Mouse (Mus musculus) forebrain, embryonic 11.5 days (tissue): Measurements from ENCODE around the gene Mmp9. TPM values are rescaled to one million over a fixed set of nuclear protein-coding genes. Genes with fewer than 3 reads are reported as not detected.

Source experiments
- ATAC-seq: fragments of 200-750 bp; cut with Nextera tagmentation; replicated peaks from 2 replicates; pipeline ENCODE4 v1.8.0; 2017; ENCODE audit warnings: moderate TSS enrichment; ENCODE audit not compliant: low FRiP score
- DNase-seq: peaks from one replicate; pipeline ENCODE4 v3.0.0-alpha.2; 2017; ENCODE audit warnings: low spot score
- H3K27ac ChIP-seq: fragments of 300-500 bp; sonication (generic); 2 replicates; pipeline ENCODE4 v1.5.1; 2014; ENCODE audit warnings: low read depth, low read length
- H3K27me3 ChIP-seq: fragments of 300-500 bp; sonication (generic); 2 replicates; pipeline ENCODE4 v1.6.1; 2014; ENCODE audit warnings: mild to moderate bottlenecking, low read length, mixed read lengths; ENCODE audit not compliant: control insufficient read depth, insufficient read depth
- H3K36me3 ChIP-seq: fragments of 300-500 bp; sonication (generic); 2 replicates; pipeline ENCODE4 v1.6.1; 2014; ENCODE audit warnings: mild to moderate bottlenecking, low read length, moderate library complexity, mixed read lengths; ENCODE audit not compliant: control insufficient read depth, insufficient read depth
- H3K4me1 ChIP-seq: fragments of 300-500 bp; sonication (generic); replicated peaks from 2 replicates; pipeline ENCODE4 v1.6.1; 2014; ENCODE audit warnings: low read length, mixed read lengths; ENCODE audit not compliant: control insufficient read depth, insufficient read depth
- H3K4me2 ChIP-seq: fragments of 300-500 bp; sonication (generic); 2 replicates; pipeline ENCODE4 v1.6.1; 2014; ENCODE audit warnings: low read depth, mild to moderate bottlenecking, low read length, moderate library complexity, mixed read lengths; ENCODE audit not compliant: severe bottlenecking
- H3K4me3 ChIP-seq: fragments of 300-500 bp; sonication (generic); 2 replicates; pipeline ENCODE4 v1.5.1; 2014; ENCODE audit warnings: low read depth, low read length
- H3K9ac ChIP-seq: fragments of 300-500 bp; sonication (generic); 2 replicates; pipeline ENCODE4 v1.6.1; 2014; ENCODE audit warnings: low read length
- H3K9me3 ChIP-seq: fragments of 300-500 bp; sonication (generic); 2 replicates; pipeline ENCODE4 v1.6.1; 2016; ENCODE audit warnings: low read length, mixed read lengths; ENCODE audit not compliant: control insufficient read depth
- WGBS: fragments of 180-500 bp; shearing (Covaris S2); extraction: QIAGEN DNeasy Blood & Tissue Kit; methylation state at CpG from one replicate; pipeline ENCODE4 v1.1.7; 2014; 5-methylcytosine and 5-hydroxymethylcytosine counted together
- polyA plus RNA-seq: library from polyadenylated mRNA; unstranded; fragments of >200 nt; fragmentation: Nextera tagmentation; extraction: Ambion mirVana; gene quantifications from 2 replicates; pipeline ENCODE4 v1.2.1, GENCODE M21; 2014

The Mmp9 gene
- polyA plus RNA-seq, 1 experiment from 2014 or later: 1.0 TPM

GRCm38 (mm10) chr2:164909542-164909941 lies 31.0 kb upstream of the Mmp9 start:
- H3K27ac ChIP-seq: no peak overlapping the region; the same call in 1 of the 2 replicates
- peaks cover 9% of the 10 kb centered on the region; the same call in 1 of the 2 replicates for H3K4me1 ChIP-seq
- peaks cover 6% of the 10 kb centered on the region; the same call in 1 of the 2 replicates for H3K9me3 ChIP-seq
- H3K9ac ChIP-seq: no peak overlapping the region; the same call in 1 of the 2 replicates
- WGBS: 86% methylated on average over 1 of the region's 1 CpGs
- peaks cover 33% of the 10 kb centered on the region for H3K36me3 ChIP-seq
- H3K4me3 ChIP-seq: peak overlapping the region; percentile 54
- DNase-seq: no peak
- ATAC-seq: no peak
- H3K27me3 ChIP-seq: no peaks in the 10 kb centered on the region
- H3K4me2 ChIP-seq: peak overlapping the region; percentile 91; the same call in 1 of the 2 replicates

GRCm38 (mm10) chr2:164910360-164911061 lies 30.1 kb upstream of the Mmp9 start:
- Histone ChIP-seq H3K9me3 (peaks cover 6% of the 10 kb centered on the region; the same call in 1 of the 2 replicates), H3K4me1 (peaks cover 9% of the 10 kb centered on the region; the same call in 1 of the 2 replicates), H3K27ac (peak overlapping the region; percentile 95; the same call in 1 of the 2 replicates), H3K36me3 (peaks cover 33% of the 10 kb centered on the region), H3K9ac (peak overlapping the region; percentile 96), H3K27me3 (no peaks in the 10 kb centered on the region), H3K4me2 (peak overlapping the region; percentile 91), H3K4me3 (peak overlapping the region; percentile 54)
- ATAC-seq (peak; percentile 21), DNase-seq (no peak)
- WGBS: 7% methylated on average over 37 of the region's 37 CpGs

GRCm38 (mm10) chr2:164911086-164912048 lies 29.2 kb upstream of the Mmp9 start, which contains the start of gene Zfp335:
TSS of gene Zfp335 (minus strand) at chr2:164911757.
- H3K36me3 ChIP-seq: peaks cover 26% of the 10 kb centered on the region
- H3K27ac ChIP-seq: peak within 1 kb of the TSS; percentile 95
- under 1% methylated on average over 88 of the region's 91 CpGs for WGBS
- peak within 1 kb of the TSS; percentile 54 for H3K4me3 ChIP-seq
- peak; percentile 97 for DNase-seq
- ATAC-seq: peak; percentile 90
- H3K4me1 ChIP-seq: peaks cover 9% of the 10 kb centered on the region; the same call in 1 of the 2 replicates
- H3K4me2 ChIP-seq: peak within 1 kb of the TSS; percentile 91
- H3K9me3 ChIP-seq: peaks cover under 1% of the 10 kb centered on the region; the same call in 1 of the 2 replicates
- no peaks in the 10 kb centered on the region for H3K27me3 ChIP-seq
- peak within 1 kb of the TSS; percentile 96 for H3K9ac ChIP-seq

- peak; percentile 62 for DNase-seq
- H3K9me3 ChIP-seq: no peaks in the 10 kb centered on the region
- peaks cover 9% of the 10 kb centered on the region; the same call in 1 of the 2 replicates for H3K4me1 ChIP-seq
- peak; percentile 35 for ATAC-seq
- WGBS: 21% methylated on average over 12 of the region's 12 CpGs
- H3K27ac ChIP-seq: no peak overlapping the region; the same call in 1 of the 2 replicates
- peaks cover 18% of the 10 kb centered on the region for H3K36me3 ChIP-seq
- no peaks in the 10 kb centered on the region for H3K27me3 ChIP-seq
- peak overlapping the region; percentile 96 for H3K9ac ChIP-seq
- H3K4me2 ChIP-seq: peak overlapping the region; percentile 91
- peak overlapping the region; percentile 54 for H3K4me3 ChIP-seq
Measured at GRCm38 (mm10) chr2:164912151-164912550, 28.4 kb upstream of the Mmp9 start.

GRCm38 (mm10) chr2:164912749-164913427 lies 27.7 kb upstream of the Mmp9 start:
- no peak overlapping the region for H3K27ac ChIP-seq
- no peaks in the 10 kb centered on the region for H3K9me3 ChIP-seq
- H3K4me2 ChIP-seq: no peak overlapping the region
- H3K9ac ChIP-seq: no peak overlapping the region
- H3K36me3 ChIP-seq: peaks cover 11% of the 10 kb centered on the region
- DNase-seq (no peak), ATAC-seq (no peak)
- 97% methylated on average over 9 of the region's 9 CpGs for WGBS
- no peaks in the 10 kb centered on the region for H3K27me3 ChIP-seq
- H3K4me3 ChIP-seq: no peak overlapping the region; the same call in 1 of the 2 replicates
- H3K4me1 ChIP-seq: peaks cover 11% of the 10 kb centered on the region; the same call in 1 of the 2 replicates

- Histone ChIP-seq H3K9ac (no peak overlapping the region), H3K27me3 (no peaks in the 10 kb centered on the region), H3K4me3 (no peak overlapping the region), H3K4me2 (no peak overlapping the region), H3K36me3 (peaks cover 6% of the 10 kb centered on the region), H3K9me3 (no peaks in the 10 kb centered on the region), H3K27ac (no peak overlapping the region), H3K4me1 (peaks cover 11% of the 10 kb centered on the region; the same call in 1 of the 2 replicates)
- ATAC-seq (no peak), DNase-seq (no peak)
- WGBS: 98% methylated on average over 2 of the region's 2 CpGs
Measured at GRCm38 (mm10) chr2:164913428-164913786, 27.2 kb upstream of the Mmp9 start.

GRCm38 (mm10) chr2:164916820-164917219 lies 23.8 kb upstream of the Mmp9 start:
- WGBS: 90% methylated on average over 5 of the region's 5 CpGs
- Histone ChIP-seq H3K9me3 (no peaks in the 10 kb centered on the region), H3K27ac (no peak overlapping the region), H3K4me3 (no peak overlapping the region), H3K27me3 (no peaks in the 10 kb centered on the region), H3K4me2 (no peak overlapping the region), H3K4me1 (0 out of 2 replicates have a peak, but pooled peaks cover 2% of the 10 kb centered on the region), H3K9ac (no peak overlapping the region), H3K36me3 (no peaks in the 10 kb centered on the region; the same call in 1 of the 2 replicates)
- DNase-seq (no peak), ATAC-seq (no peak)

- no peak overlapping the region for H3K9ac ChIP-seq
- no peaks in the 10 kb centered on the region for H3K27me3 ChIP-seq
- ATAC-seq: no peak
- no peak overlapping the region for H3K4me3 ChIP-seq
- 69% methylated on average over 10 of the region's 10 CpGs for WGBS
- DNase-seq: no peak
- no peaks in the 10 kb centered on the region; the same call in 1 of the 2 replicates for H3K36me3 ChIP-seq
- H3K9me3 ChIP-seq: no peaks in the 10 kb centered on the region
- H3K4me1 ChIP-seq: 0 out of 2 replicates have a peak, but pooled peaks cover 2% of the 10 kb centered on the region
- no peak overlapping the region for H3K27ac ChIP-seq
- H3K4me2 ChIP-seq: no peak overlapping the region
Measured at GRCm38 (mm10) chr2:164917371-164917770, 23.2 kb upstream of the Mmp9 start.
